Mouse (Mus musculus): ENCODE measurements around the gene Slc37a1.

GRCm38 (mm10) chr17:31348129-31348528 lies 61.5 kb downstream of the Slc37a1 start:
- TF ChIP-seq KAT2A (conservative IDR thresholded peaks at IDR 0.05; ENCODE audit: low read depth, low read length) (no peak), MYB (IDR thresholded peaks at IDR 0.05; ENCODE audit: low read depth, low read length) (no peak), UBTF (IDR thresholded peaks at IDR 0.05; ENCODE audit: borderline replicate concordance, insufficient read depth, low read depth, low read length) (no peak)

All from MEL (cell line).